Mouse (Mus musculus) left cerebral cortex, postnatal 4 days (tissue): ENCODE data around the gene Hmga1b. TPM values are rescaled to one million over a fixed set of nuclear protein-coding genes. Genes with fewer than 3 reads are reported as not detected.
"Not testable (repeated sequence)": the region's sequence is repeated elsewhere in the genome, so short reads cannot be mapped to it uniquely, and the experiment has no call there.

Experiments
- DNase-seq: peaks from one replicate; pipeline ENCODE4 v3.0.0-alpha.2; 2022
- intact Hi-C: fragments of 180-260 bp; cut with DNase I; formaldehyde crosslinking; loops from one replicate; pipeline ENCODE4 v1.15.1; 2025
- total RNA-seq, 2 experiments: library from RNA; stranded (reverse); gene quantifications; 2 replicates each; pipeline ENCODE4 v1.2.3; 2021

Hmga1b gene
- total RNA-seq, 2 experiments from 2014 or later, result 29.6 to 85.6 TPM

- intact Hi-C loops, result loop anchor here (10.0 kb wide), 1 partner anchor 167 kb away; the partner anchor contains the start of gene Pcyt2
- DNase-seq, result not testable (repeated sequence)
These were observed 18.8 kb downstream of the Hmga1b start for GRCm38 (mm10) chr11:120781361-120781760.

GRCm38 (mm10) chr11:120783426-120784063 is 21.0 kb downstream of the Hmga1b start:
- intact Hi-C loops, result loop anchor here (10.0 kb wide), 1 partner anchor 169 kb away; the partner anchor contains the start of gene Pcyt2
- no peak for DNase-seq

DNA sequence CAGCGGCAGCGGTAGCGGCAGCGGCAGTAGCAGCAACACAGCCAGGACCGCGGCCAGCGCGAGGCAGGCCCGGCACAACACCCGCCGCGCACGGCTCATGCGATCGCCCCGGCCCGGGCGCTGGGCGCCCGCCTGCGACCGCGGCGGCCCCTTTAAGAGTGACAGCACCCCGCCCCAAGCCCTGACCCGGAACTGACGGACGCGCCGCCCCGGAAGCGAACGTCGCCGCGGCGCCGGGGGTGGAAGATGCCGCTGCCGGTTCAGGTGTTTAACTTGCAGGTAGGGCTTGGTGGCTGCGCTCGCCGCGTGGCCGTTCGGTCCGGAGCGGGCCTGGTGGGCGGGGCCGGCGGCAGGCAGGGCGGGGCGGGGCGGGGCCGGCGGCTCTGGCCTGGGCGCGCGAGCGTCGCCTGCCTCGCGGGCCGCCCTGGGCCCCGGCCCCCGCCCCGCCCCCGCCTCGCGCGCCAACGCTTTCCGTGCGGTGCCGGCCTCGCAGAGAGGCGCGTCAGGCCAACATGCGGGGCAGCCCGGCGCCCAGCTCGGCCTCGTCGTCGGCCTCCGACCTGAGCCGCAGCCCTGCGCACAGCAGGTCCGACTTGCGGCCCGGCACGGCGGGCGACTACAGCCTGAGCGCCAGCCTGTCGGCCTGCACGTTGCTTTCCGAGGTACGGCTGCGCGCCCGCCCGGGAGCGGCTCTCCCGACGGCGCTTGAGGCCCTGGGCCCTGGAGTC is 21.6 kb downstream of the Hmga1b start, which contains the start of the genes Rfng and Gps1:
Gene Rfng (minus strand): TSS at position 144 of the 728 bp plus-strand sequence.
Gene Gps1 (plus strand): TSS at position 209 of the 728 bp plus-strand sequence.
- intact Hi-C loops, result loop anchor here (10.0 kb wide), 1 partner anchor 169 kb away; the partner anchor contains the start of gene Pcyt2
- DNase-seq, result peak; percentile 80

- DNase-seq, result no peak
- intact Hi-C loops, result loop anchor here (10.0 kb wide), 1 partner anchor 170 kb away; the partner anchor contains the start of gene Pcyt2
These were observed 22.6 kb downstream of the Hmga1b start for GRCm38 (mm10) chr11:120785145-120785544.

GRCm38 (mm10) chr11:120788460-120788859 is 25.9 kb downstream of the Hmga1b start:
- intact Hi-C loops, result loop anchor here (10.0 kb wide), 1 partner anchor 174 kb away; the partner anchor contains the start of gene Pcyt2
- not testable (repeated sequence) for DNase-seq

GRCm38 (mm10) chr11:120789355-120789754 is 26.8 kb downstream of the Hmga1b start:
- intact Hi-C loops, result loop anchor here (10.0 kb wide), 1 partner anchor 175 kb away; the partner anchor contains the start of gene Pcyt2
- DNase-seq, result no peak

DNA sequence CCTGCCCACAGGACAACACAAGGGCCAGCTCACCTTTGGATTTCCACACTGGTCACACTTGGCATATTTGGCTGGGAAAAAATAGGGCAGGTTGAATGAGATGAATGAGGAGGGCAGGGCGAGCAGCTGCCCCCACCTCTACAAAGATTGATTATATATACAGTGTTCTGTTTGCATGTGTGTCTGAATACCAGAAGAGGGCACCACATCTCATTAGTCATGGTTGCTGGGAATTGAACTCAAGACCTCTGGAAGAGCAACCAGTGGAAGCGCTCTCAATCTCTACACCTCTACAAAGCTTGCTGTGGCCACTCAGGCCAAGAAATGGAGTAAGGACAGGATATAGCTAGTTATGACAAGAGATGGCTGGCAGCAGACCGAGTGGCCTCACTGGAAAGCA is 27.2 kb downstream of the Hmga1b start:
- intact Hi-C loops, result loop anchor here (10.0 kb wide), 1 partner anchor 175 kb away; the partner anchor contains the start of gene Pcyt2
- no peak for DNase-seq

DNA sequence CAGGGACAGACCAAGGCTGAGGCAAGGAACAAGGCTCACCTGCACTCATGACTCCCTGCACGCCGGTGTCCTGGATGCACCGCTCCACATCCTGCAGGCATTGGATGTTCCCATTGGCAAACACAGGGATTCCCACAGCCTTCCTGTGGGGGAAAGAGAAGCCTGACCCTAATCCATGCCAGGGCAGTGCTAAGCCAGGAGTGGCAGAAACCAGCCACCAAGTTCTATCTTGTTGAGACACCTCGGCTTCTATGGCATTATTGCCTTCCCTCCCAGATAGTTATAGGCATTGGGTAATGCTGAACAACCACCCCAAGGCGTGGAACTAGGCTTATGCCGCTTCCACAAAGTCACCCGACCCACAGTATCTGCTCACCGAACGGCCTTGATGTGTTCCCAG is 30.1 kb downstream of the Hmga1b start:
- no peak for DNase-seq
- intact Hi-C loops, result no loop called here

- DNase-seq, result peak; percentile 97
- intact Hi-C loops, result no loop called here
These were observed 33.4 kb downstream of the Hmga1b start, which contains the start of gene Dus1l for GRCm38 (mm10) chr11:120795756-120796613. Gene Dus1l (minus strand): TSS chr11:120796403.

DNA sequence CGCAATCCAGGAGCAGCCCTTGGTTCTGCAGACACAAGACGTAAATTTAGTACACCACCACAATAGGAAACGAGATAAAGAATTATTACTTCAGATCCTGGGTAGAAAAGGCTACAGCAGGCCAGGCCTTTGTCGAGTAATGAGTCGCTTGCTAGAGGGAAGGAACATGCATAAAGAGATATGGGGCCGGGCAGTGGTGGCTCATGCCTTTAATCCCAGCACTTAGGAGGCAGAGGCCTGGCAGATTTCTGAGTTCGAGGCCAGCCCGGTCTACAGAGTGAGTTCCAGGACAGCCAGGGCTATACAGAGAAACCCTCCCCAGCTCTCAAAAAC is 34.0 kb downstream of the Hmga1b start:
- intact Hi-C loops, result no loop called here

GRCm38 (mm10) chr11:120798244-120798643 is 35.6 kb downstream of the Hmga1b start:
- DNase-seq, result no peak
- intact Hi-C loops, result no loop called here

More for the DNA sequence above, 34.0 kb downstream of the Hmga1b start:
- DNase-seq, result no peak

- DNase-seq, result no peak
These were observed 36.8 kb downstream of the Hmga1b start for GRCm38 (mm10) chr11:120799316-120799890.

GRCm38 (mm10) chr11:120800061-120800904 is 37.7 kb downstream of the Hmga1b start:
- peak; percentile 90 for DNase-seq
- intact Hi-C loops, result no loop called here

More at GRCm38 (mm10) chr11:120799316-120799890, 36.8 kb downstream of the Hmga1b start:
- intact Hi-C loops, result no loop called here

DNA sequence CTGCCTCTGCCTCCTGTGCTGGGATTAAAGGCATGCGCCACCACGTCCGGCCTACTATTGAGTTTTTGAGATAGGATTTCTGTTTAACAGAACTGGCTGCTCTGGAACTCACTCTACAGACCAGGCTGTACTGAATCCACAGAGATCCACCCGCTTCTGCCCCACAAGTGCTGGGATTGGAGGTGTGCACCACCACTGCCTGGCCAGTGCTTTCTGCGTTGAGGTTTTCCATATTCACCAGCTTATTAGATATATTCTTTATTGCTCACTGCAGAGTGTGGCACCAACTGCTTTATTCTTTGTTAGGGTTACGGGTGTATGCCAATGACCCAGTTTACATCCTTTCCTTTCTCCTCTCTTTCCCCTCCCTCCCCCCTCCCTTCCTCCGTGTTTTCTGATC is 41.7 kb downstream of the Hmga1b start:
- intact Hi-C loops, result no loop called here
- no peak for DNase-seq

DNA sequence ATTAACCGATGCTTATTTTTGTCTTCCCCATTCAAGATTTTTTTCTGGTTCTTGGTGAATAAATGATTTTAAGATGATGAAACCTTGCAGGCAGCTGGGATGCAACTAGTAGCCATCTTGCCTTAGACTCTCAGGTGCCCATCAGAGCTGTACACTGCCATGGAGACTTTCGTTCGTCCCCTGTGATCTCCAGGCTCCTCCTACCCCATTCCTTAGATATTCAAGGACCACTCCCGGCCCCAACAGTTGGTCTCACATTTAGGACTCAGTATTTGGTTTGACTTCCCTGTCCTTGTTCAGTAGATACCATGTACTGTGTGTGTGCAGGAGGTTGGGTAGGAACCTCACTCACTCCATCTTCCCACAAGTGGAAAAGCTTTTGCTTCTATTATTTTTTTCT is 42.2 kb downstream of the Hmga1b start:
- DNase-seq, result no peak
- intact Hi-C loops, result no loop called here

GRCm38 (mm10) chr11:120805375-120806298 is 43.0 kb downstream of the Hmga1b start:
- no peak for DNase-seq
- intact Hi-C loops, result no loop called here

- intact Hi-C loops, result no loop called here
- no peak for DNase-seq
These were observed 45.4 kb downstream of the Hmga1b start for GRCm38 (mm10) chr11:120808010-120808409.

DNA sequence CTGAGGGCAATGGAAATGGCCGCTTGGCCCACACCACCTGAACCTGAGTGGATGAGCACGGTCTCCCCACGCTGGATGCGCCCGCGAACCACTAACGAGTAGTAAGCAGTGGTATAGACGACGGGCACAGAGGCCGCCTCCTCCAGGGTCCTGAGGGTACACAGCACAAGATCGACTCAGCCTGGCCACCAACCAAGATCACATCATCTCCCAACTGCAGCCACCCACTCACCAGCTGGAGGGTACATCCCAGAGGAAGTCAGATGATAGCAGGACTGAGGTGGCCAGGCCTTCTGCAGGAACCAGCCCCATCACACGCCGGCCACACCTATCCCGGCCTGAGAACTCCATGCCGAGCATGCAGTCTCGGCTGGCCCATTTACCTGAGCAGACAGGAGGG is 49.5 kb downstream of the Hmga1b start:
- no peak for DNase-seq
- intact Hi-C loops, result no loop called here
